Mouse (Mus musculus): ENCODE measurements at regions not wholly inside any gene's neighbourhood (a gene's known extent, or its start where the extent isn't known, plus 50 kb on each side); places are given as distances from the start of the nearest gene placed in this dataset.
"Not testable (repeated sequence)": the region's sequence is repeated elsewhere in the genome, so short reads cannot be mapped to it uniquely, and the experiment has no call there.

- not testable (repeated sequence) for DNase-seq (ENCODE audit: low read depth, low spot score)
Observed at GRCm38 (mm10) chr1:96189776-96190175, 522.4 kb upstream of the St8sia4 start.

- DNase-seq (ENCODE audit: low read depth, low spot score): no peak
Observed at GRCm38 (mm10) chr1:96166767-96167166, 499.4 kb upstream of the St8sia4 start.

GRCm38 (mm10) chr1:96155484-96155883, 488.1 kb upstream of the St8sia4 start:
- no peak for DNase-seq (ENCODE audit: low read depth, low spot score)

GRCm38 (mm10) chr1:96128618-96129017, 461.2 kb upstream of the St8sia4 start:
- DNase-seq (ENCODE audit: low read depth, low spot score): no peak

GRCm38 (mm10) chr1:96107986-96108385, 440.6 kb upstream of the St8sia4 start:
- DNase-seq (ENCODE audit: low read depth, low spot score): no peak

- no peak for DNase-seq (ENCODE audit: low read depth, low spot score)
Observed at GRCm38 (mm10) chr1:96105392-96105791, 438.0 kb upstream of the St8sia4 start.

GRCm38 (mm10) chr1:96083575-96083974, 416.2 kb upstream of the St8sia4 start:
- DNase-seq (ENCODE audit: low read depth, low spot score): no peak

- DNase-seq (ENCODE audit: low read depth, low spot score): no peak
Observed at GRCm38 (mm10) chr1:96074710-96075109, 407.3 kb upstream of the St8sia4 start.

GRCm38 (mm10) chr1:96061335-96061734, 394.0 kb upstream of the St8sia4 start:
- no peak for DNase-seq (ENCODE audit: low read depth, low spot score)

GRCm38 (mm10) chr1:96049260-96049659, 381.9 kb upstream of the St8sia4 start:
- no peak for DNase-seq (ENCODE audit: low read depth, low spot score)

- no peak for DNase-seq (ENCODE audit: low read depth, low spot score)
Observed at GRCm38 (mm10) chr1:96046556-96046955, 379.2 kb upstream of the St8sia4 start.

- DNase-seq (ENCODE audit: low read depth, low spot score): no peak
Observed at GRCm38 (mm10) chr1:96019443-96019842, 352.1 kb upstream of the St8sia4 start.

- DNase-seq (ENCODE audit: low read depth, low spot score): no peak
Observed at GRCm38 (mm10) chr1:96009461-96009860, 342.1 kb upstream of the St8sia4 start.

GRCm38 (mm10) chr1:96003086-96003485, 335.7 kb upstream of the St8sia4 start:
- peak; percentile 0 for DNase-seq (ENCODE audit: low read depth, low spot score)

GRCm38 (mm10) chr1:95962164-95962563, 294.8 kb upstream of the St8sia4 start:
- no peak for DNase-seq (ENCODE audit: low read depth, low spot score)
